Mouse (Mus musculus) limb, embryonic 11.5 days (tissue): Measurements from ENCODE around the gene Plac8. TPM values are rescaled to one million over a fixed set of nuclear protein-coding genes. Genes with fewer than 3 reads are reported as not detected.

ENCODE experiments used
- ATAC-seq: fragments of 200-750 bp; cut with Nextera tagmentation; 2 replicates; pipeline ENCODE4 v1.8.0; 2017; ENCODE audit warnings: low read depth; ENCODE audit not compliant: insufficient number of reproducible peaks, low FRiP score, low TSS enrichment
- DNase-seq: peaks from one replicate; pipeline ENCODE4 v3.0.0-alpha.2; 2015; ENCODE audit warnings: low spot score
- H3K27ac ChIP-seq: fragments of 300-500 bp; sonication (generic); replicated peaks from 2 replicates; pipeline ENCODE4 v1.5.1; 2014; ENCODE audit warnings: low read depth, mild to moderate bottlenecking, low read length
- H3K27me3 ChIP-seq: fragments of 300-500 bp; sonication (generic); 2 replicates; pipeline ENCODE4 v1.6.1; 2014; ENCODE audit warnings: mild to moderate bottlenecking, low read length, mixed read lengths; ENCODE audit not compliant: control insufficient read depth, insufficient read depth
- H3K36me3 ChIP-seq: fragments of 300-500 bp; sonication (generic); 2 replicates; pipeline ENCODE4 v1.6.1; 2014; ENCODE audit warnings: mild to moderate bottlenecking, low read length, moderate library complexity, mixed read lengths; ENCODE audit not compliant: control insufficient read depth, insufficient read depth
- H3K4me1 ChIP-seq: fragments of 300-500 bp; sonication (generic); 2 replicates; pipeline ENCODE4 v1.6.1; 2014; ENCODE audit warnings: low read length, mixed read lengths; ENCODE audit not compliant: control insufficient read depth, insufficient read depth
- H3K4me2 ChIP-seq: fragments of 300-500 bp; sonication (generic); 2 replicates; pipeline ENCODE4 v1.6.1; 2014; ENCODE audit warnings: low read depth, mild to moderate bottlenecking, moderate library complexity; ENCODE audit not compliant: severe bottlenecking
- H3K4me3 ChIP-seq: fragments of 300-500 bp; sonication (generic); 2 replicates; pipeline ENCODE4 v1.5.1; 2014; ENCODE audit warnings: low read depth, low read length
- H3K9ac ChIP-seq: fragments of 300-500 bp; sonication (generic); 2 replicates; pipeline ENCODE4 v1.6.1; 2014; ENCODE audit warnings: mild to moderate bottlenecking, low read length
- H3K9me3 ChIP-seq: fragments of 300-500 bp; sonication (generic); 2 replicates; pipeline ENCODE4 v1.6.1; 2016; ENCODE audit warnings: low read length; ENCODE audit not compliant: control insufficient read depth
- WGBS: fragments of 180-500 bp; shearing (Covaris S2); extraction: QIAGEN DNeasy Blood & Tissue Kit; methylation state at CpG from one replicate; pipeline ENCODE4 v1.1.7; 2014; 5-methylcytosine and 5-hydroxymethylcytosine counted together
- polyA plus RNA-seq: library from polyadenylated mRNA; unstranded; fragments of >200 nt; fragmentation: Nextera tagmentation; extraction: Ambion mirVana; gene quantifications from 2 replicates; pipeline ENCODE4 v1.2.1, GENCODE M21; 2014

The Plac8 gene
- polyA plus RNA-seq, 1 experiment from 2014 or later, result 2.7 TPM

DNA sequence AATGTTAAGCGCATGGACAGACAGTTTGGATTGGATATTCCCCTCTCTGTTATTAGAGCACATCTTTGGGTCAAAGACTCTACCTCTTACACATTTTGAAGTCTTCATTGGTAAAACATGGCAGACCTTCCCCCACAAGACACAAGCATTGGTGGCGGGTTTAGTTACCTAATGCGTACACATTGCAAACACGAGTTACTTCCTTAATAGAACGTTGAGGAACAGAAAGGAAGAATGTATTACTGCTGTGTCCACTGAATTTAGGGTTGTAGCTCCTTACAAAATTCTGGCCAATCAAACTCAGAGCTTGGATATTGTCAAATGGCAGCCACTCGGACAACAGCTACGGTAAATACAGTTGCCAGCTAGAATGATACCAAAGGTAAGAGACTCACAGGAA is 12.7 kb downstream of the Plac8 start:
- Histone ChIP-seq H3K9me3 (no peaks in the 10 kb centered on the region), H3K36me3 (no peaks in the 10 kb centered on the region), H3K27ac (no peak overlapping the region), H3K4me2 (no peak overlapping the region), H3K27me3 (no peaks in the 10 kb centered on the region), H3K9ac (no peak overlapping the region), H3K4me1 (no peaks in the 10 kb centered on the region), H3K4me3 (no peak overlapping the region)
- DNase-seq (no peak), ATAC-seq (no peak)
- 95% methylated on average over 7 of the region's 7 CpGs for WGBS

DNA sequence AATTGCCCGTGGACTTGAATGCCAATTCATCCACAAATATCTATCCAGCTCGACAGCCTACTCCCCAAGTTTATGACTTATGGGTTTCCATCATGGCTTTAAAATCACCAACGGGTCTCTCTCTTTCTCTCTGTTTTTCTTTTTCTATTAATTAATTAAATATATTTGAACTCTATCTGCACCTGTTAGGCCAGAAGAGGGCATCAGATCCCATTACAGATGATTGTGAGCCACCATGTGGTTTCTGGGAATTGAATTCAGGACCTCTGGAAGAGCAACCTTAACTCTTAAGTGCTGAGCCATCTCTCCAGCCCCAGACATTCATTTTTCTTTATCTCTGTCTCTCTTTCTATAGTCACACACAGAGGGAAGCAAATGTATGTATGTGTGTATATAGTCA is 13.3 kb downstream of the Plac8 start:
- Histone ChIP-seq H3K9ac (no peak overlapping the region), H3K4me2 (no peak overlapping the region), H3K4me1 (no peaks in the 10 kb centered on the region), H3K4me3 (no peak overlapping the region), H3K36me3 (no peaks in the 10 kb centered on the region), H3K27ac (no peak overlapping the region), H3K27me3 (no peaks in the 10 kb centered on the region), H3K9me3 (no peaks in the 10 kb centered on the region)
- DNase-seq, result no peak
- 86% methylated on average over 3 of the region's 3 CpGs for WGBS
- no peak for ATAC-seq

DNA sequence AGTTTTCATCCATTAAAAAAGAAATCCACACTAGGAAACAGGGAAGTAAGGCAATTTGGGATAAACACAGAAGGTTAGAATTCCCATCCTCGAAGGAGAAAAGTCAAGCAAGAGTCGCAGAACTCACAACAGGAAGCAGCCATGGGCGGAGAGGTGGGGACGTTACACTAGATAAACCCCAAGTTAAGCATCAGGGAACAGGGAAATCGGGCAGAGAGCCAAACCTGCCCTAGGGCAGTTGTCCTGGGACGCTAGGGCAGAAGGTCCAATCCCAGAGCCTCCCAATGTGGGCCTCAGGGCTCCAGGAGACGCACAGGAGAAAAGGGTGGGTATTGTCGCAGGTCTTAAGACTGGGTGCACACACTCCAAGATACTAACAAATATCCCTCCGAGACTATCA is 14.5 kb downstream of the Plac8 start:
- Histone ChIP-seq H3K4me2 (no peak overlapping the region), H3K4me3 (no peak overlapping the region), H3K9ac (no peak overlapping the region), H3K27me3 (no peaks in the 10 kb centered on the region), H3K9me3 (no peaks in the 10 kb centered on the region), H3K27ac (no peak overlapping the region), H3K36me3 (no peaks in the 10 kb centered on the region), H3K4me1 (no peaks in the 10 kb centered on the region)
- DNase-seq, result no peak
- no peak for ATAC-seq
- WGBS, result 76% methylated on average over 9 of the region's 9 CpGs

DNA sequence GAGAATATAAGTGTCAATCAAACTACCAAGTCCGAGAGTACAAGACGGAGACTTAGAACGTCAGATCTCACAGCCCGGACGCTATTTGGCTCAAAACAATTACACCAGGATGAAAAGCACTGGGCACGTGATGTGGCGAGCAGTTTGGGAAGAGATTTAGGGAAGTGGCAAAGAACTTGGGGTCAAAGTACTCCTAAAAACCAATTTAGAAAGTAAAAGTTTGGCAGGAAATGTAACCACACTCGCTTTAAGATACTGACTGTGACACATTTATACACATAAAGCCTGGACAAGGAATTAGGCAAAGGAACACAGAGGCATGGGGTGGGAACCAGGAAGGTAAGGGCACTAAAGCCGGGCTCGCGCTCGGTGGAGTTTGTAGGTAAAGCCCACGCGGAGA is 15.0 kb downstream of the Plac8 start:
- H3K27me3 ChIP-seq, result no peaks in the 10 kb centered on the region

DNA sequence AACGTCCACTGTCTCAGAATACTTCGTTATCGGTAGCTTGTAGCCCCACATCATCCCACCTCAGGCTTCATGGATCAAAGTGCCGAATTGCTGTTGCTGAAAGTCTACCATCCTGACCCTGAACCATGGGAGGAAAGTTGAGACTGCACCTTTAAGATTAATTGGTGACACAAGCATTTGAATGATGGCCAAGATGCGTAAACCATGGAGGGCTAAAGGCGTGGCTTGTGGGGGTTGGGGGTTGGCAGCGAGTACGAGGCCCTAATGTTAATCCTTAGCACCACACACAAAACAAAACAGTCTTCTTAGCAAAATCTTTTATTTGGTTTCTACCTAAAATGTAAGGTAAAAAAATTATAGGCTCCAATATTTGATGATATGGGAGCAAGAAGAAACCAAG is 18.6 kb downstream of the Plac8 start:
- no peak for ATAC-seq
- no peak for DNase-seq
- no peaks in the 10 kb centered on the region for H3K27me3 ChIP-seq
- 74% methylated on average over 8 of the region's 8 CpGs for WGBS
- H3K4me1 ChIP-seq, result no peaks in the 10 kb centered on the region
- H3K36me3 ChIP-seq, result no peaks in the 10 kb centered on the region
- H3K4me2 ChIP-seq, result no peak overlapping the region
- H3K27ac ChIP-seq, result no peak overlapping the region
- no peak overlapping the region for H3K9ac ChIP-seq
- no peaks in the 10 kb centered on the region for H3K9me3 ChIP-seq
- no peak overlapping the region for H3K4me3 ChIP-seq

More for the DNA sequence above, 15.0 kb downstream of the Plac8 start:
- H3K27ac ChIP-seq, result no peak overlapping the region
- no peaks in the 10 kb centered on the region for H3K36me3 ChIP-seq
- H3K9ac ChIP-seq, result no peak overlapping the region
- H3K4me2 ChIP-seq, result no peak overlapping the region
- ATAC-seq, result no peak
- no peaks in the 10 kb centered on the region for H3K4me1 ChIP-seq
- no peak overlapping the region for H3K4me3 ChIP-seq
- 88% methylated on average over 14 of the region's 14 CpGs for WGBS
- DNase-seq, result no peak
- H3K9me3 ChIP-seq, result no peaks in the 10 kb centered on the region

DNA sequence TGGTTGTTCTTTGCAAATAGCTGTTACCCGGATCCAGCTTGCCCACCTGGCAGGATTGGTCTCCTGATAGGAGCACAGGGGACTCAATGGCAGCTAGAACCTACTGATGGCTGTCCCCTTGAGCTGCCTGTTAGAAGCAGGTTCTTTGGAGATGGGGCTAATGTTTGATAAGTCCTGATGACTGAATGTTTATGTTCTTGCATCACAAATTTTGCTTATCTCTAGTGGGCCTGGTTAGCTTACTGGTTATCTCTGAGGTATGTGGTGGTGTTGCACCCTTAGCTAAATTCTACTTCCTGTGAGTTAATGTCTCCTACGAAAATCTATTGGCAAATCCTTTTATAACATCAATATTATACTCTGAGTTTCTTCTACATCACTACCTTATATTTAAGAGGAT is 20.1 kb downstream of the Plac8 start:
- Histone ChIP-seq H3K4me1 (no peaks in the 10 kb centered on the region), H3K27ac (no peak overlapping the region), H3K4me2 (no peak overlapping the region), H3K27me3 (no peaks in the 10 kb centered on the region), H3K9ac (no peak overlapping the region), H3K9me3 (no peaks in the 10 kb centered on the region), H3K36me3 (0 out of 2 replicates have a peak, but pooled peaks cover 2% of the 10 kb centered on the region), H3K4me3 (no peak overlapping the region)
- DNase-seq, result no peak
- no peak for ATAC-seq
- 77% methylated on average over 2 of the region's 2 CpGs for WGBS

DNA sequence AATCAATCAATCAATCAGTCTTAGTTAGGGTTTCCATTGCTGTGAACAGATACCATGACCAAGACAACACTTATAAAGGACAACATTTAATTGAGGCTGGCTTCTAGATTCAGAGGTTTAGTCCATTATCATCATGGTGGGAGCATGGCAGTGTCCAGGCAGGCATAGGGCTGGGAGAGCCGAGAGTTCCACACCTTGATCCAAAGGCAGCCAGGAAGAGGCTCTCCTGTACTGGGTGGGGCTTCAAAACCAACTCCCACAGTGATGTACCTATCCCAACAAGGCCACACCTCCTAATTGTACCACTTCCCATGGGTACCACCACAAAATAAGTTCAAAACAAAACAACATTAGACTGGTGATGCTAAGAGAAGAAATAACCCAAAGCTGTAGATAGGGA is 21.9 kb downstream of the Plac8 start:
- peaks cover 10% of the 10 kb centered on the region; the same call in 1 of the 2 replicates for H3K36me3 ChIP-seq
- 92% methylated on average over 1 of the region's 1 CpGs for WGBS

DNA sequence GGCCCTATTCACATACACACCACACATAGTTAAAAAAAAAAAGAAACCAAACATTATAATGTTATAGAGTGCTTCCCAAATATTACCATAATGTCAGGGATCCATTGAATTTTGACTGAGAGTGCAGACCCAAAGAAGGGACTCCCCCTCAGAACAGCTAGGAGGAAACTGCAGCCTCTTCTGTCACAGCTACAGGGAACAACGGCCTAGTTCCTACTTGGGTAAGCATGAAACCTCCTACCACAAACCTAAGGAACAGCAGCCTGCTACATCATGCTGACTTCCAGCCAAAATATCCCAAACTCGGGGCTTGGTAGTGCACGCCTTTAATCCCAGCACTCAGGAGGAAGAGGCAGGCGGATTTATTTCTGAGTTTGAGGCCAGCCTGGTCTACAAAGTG is 22.7 kb downstream of the Plac8 start:
- 92% methylated on average over 4 of the region's 4 CpGs for WGBS
- Histone ChIP-seq H3K9me3 (no peaks in the 10 kb centered on the region), H3K4me2 (no peak overlapping the region), H3K27ac (no peak overlapping the region), H3K36me3 (peaks cover 13% of the 10 kb centered on the region; the same call in 1 of the 2 replicates), H3K4me3 (no peak overlapping the region), H3K9ac (no peak overlapping the region), H3K27me3 (no peaks in the 10 kb centered on the region), H3K4me1 (no peaks in the 10 kb centered on the region)
- no peak for DNase-seq
- no peak for ATAC-seq

More for the DNA sequence above, 21.9 kb downstream of the Plac8 start:
- Histone ChIP-seq H3K9ac (no peak overlapping the region), H3K27me3 (no peaks in the 10 kb centered on the region), H3K4me2 (no peak overlapping the region), H3K4me3 (no peak overlapping the region), H3K4me1 (no peaks in the 10 kb centered on the region), H3K27ac (no peak overlapping the region), H3K9me3 (no peaks in the 10 kb centered on the region)
- no peak for ATAC-seq
- no peak for DNase-seq

DNA sequence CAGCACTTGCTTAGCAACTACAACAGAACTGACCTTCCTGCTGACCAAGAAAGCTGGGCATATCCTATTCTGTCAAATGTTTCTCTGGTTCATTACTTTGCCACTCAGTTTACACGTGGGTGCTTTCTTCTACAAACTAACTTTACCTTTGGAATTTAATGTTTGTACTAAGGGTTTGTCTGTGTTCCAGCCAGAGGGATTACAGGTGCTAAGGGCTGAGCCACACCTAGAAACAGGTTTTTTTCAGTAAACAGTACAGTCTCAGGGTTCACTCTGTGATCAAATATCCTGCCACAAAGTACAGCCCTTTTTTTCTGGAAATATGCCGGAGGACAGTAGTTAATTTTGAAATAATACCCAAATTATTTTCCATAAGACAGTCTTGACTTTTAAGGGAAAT is 23.8 kb downstream of the Plac8 start:
- 90% methylated on average over 2 of the region's 2 CpGs for WGBS
- no peak for DNase-seq
- Histone ChIP-seq H3K4me1 (no peaks in the 10 kb centered on the region), H3K4me3 (no peak overlapping the region), H3K4me2 (no peak overlapping the region), H3K9ac (no peak overlapping the region), H3K36me3 (peaks cover 15% of the 10 kb centered on the region; the same call in 1 of the 2 replicates), H3K9me3 (no peaks in the 10 kb centered on the region), H3K27me3 (no peaks in the 10 kb centered on the region), H3K27ac (no peak overlapping the region)
- no peak for ATAC-seq
